Mouse (Mus musculus) kidney, embryonic 16.5 days (tissue): ENCODE data around the gene Pde3b. TPM values are rescaled to one million over a fixed set of nuclear protein-coding genes. Genes with fewer than 3 reads are reported as not detected.
"Not testable (repeated sequence)": the region's sequence is repeated elsewhere in the genome, so short reads cannot be mapped to it uniquely, and the experiment has no call there.

Experiments
- ATAC-seq: fragments of 200-750 bp; cut with Nextera tagmentation; 2 replicates; pipeline ENCODE4 v1.8.0; 2017; ENCODE audit warnings: moderate TSS enrichment; ENCODE audit not compliant: low FRiP score, low TSS enrichment
- H3K27ac ChIP-seq: fragments of 300-500 bp; sonication (generic); 2 replicates; pipeline ENCODE4 v1.5.1; 2014; ENCODE audit warnings: low read length
- H3K27me3 ChIP-seq: fragments of 300-500 bp; sonication (generic); 2 replicates; pipeline ENCODE4 v1.6.1; 2014; ENCODE audit warnings: low read length, control low read depth, mixed read lengths; ENCODE audit not compliant: insufficient read depth
- H3K36me3 ChIP-seq: fragments of 300-500 bp; sonication (generic); 2 replicates; pipeline ENCODE4 v1.6.1; 2014; ENCODE audit warnings: low read length, control low read depth, mixed read lengths; ENCODE audit not compliant: insufficient read depth
- H3K4me1 ChIP-seq: fragments of 300-500 bp; sonication (generic); 2 replicates; pipeline ENCODE4 v1.6.1; 2014; ENCODE audit warnings: low read length, control low read depth, mixed read lengths; ENCODE audit not compliant: insufficient read depth
- H3K4me2 ChIP-seq: fragments of 300-500 bp; sonication (generic); replicated peaks from 2 replicates; pipeline ENCODE4 v1.6.1; 2014; ENCODE audit warnings: low read depth, low read length
- H3K4me3 ChIP-seq: fragments of 300-500 bp; sonication (generic); 2 replicates; pipeline ENCODE4 v1.5.1; 2014; ENCODE audit warnings: mild to moderate bottlenecking, low read length
- H3K9ac ChIP-seq: fragments of 300-500 bp; sonication (generic); replicated peaks from 2 replicates; pipeline ENCODE4 v1.6.1; 2014; ENCODE audit warnings: low read length
- H3K9me3 ChIP-seq: fragments of 300-500 bp; sonication (generic); 2 replicates; pipeline ENCODE4 v1.6.1; 2016; ENCODE audit warnings: low read length, control low read depth
- WGBS: fragments of 180-500 bp; shearing (Covaris S2); extraction: QIAGEN DNeasy Blood & Tissue Kit; methylation state at CpG from one replicate; pipeline ENCODE4 v1.1.7; 2014; 5-methylcytosine and 5-hydroxymethylcytosine counted together
- polyA plus RNA-seq: library from polyadenylated mRNA; unstranded; fragments of >200 nt; fragmentation: Nextera tagmentation; extraction: Ambion mirVana; gene quantifications from 2 replicates; pipeline ENCODE4 v1.2.1, GENCODE M21; 2015

Gene Pde3b
- polyA plus RNA-seq, 1 experiment from 2014 or later: 3.5 TPM

DNA sequence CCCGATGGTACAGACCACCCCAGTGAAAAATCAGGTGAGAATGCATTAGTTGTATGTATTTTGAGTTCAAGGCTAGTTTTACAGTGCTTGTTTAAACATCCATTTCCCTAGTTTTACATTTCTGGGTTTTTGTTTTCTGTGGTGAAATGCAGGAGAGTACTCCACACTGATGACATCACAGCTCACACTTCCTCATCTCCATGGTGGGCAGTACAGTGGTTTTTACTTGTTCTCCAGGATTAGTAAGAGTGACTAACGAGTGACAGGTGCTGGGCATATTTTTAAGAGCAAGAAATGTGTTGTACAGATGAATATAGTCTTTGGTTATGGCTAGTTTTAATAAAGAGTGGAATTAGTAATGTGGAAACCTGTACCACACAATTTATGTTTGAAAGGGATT is 93.8 kb downstream of the Pde3b start:
- no peak overlapping the region for H3K4me2 ChIP-seq
- no peaks in the 10 kb centered on the region for H3K9me3 ChIP-seq
- whole genome bisulfite sequencing: 89% methylated on average over 2 of the region's 2 CpGs
- no peak for ATAC-seq
- no peak overlapping the region for H3K4me3 ChIP-seq
- no peaks in the 10 kb centered on the region for H3K27me3 ChIP-seq
- no peaks in the 10 kb centered on the region for H3K4me1 ChIP-seq
- H3K36me3 ChIP-seq: no peaks in the 10 kb centered on the region
- H3K9ac ChIP-seq: no peak overlapping the region
- H3K27ac ChIP-seq: no peak overlapping the region

GRCm38 (mm10) chr7:114520122-114520521 is 105.0 kb downstream of the Pde3b start:
- no peak overlapping the region for H3K4me2 ChIP-seq
- no peak for ATAC-seq
- H3K9me3 ChIP-seq: no peaks in the 10 kb centered on the region
- H3K27ac ChIP-seq: no peak overlapping the region
- H3K4me1 ChIP-seq: no peaks in the 10 kb centered on the region
- H3K4me3 ChIP-seq: no peak overlapping the region
- no peaks in the 10 kb centered on the region for H3K27me3 ChIP-seq
- H3K36me3 ChIP-seq: no peaks in the 10 kb centered on the region
- 100% methylated on average over 1 of the region's 1 CpGs for WGBS
- no peak overlapping the region for H3K9ac ChIP-seq

DNA sequence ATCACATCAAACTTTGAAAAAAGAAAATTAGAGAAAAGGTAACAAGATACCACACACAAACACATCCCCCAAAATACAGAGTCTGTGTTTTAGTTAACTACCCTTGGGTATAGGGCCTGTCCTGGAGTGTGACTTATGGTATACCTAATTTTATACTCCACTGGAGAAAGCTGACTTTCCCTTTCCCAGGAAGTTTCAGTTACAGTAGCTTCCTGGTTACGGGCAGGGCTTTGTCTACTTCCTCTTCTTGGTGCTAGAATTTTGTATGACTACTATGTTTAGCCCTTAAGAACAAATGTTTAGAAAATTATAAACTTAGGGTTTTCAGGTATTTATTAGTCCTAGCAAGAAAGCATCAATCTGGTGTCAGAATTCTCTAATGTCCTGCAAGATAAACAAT is 111.2 kb downstream of the Pde3b start:
- ATAC-seq: no peak
- Histone ChIP-seq H3K27me3 (no peaks in the 10 kb centered on the region), H3K36me3 (no peaks in the 10 kb centered on the region), H3K4me1 (no peaks in the 10 kb centered on the region), H3K4me2 (no peak overlapping the region), H3K9me3 (no peaks in the 10 kb centered on the region), H3K9ac (no peak overlapping the region), H3K27ac (no peak overlapping the region), H3K4me3 (no peak overlapping the region)
- WGBS: 55% methylated on average over 1 of the region's 1 CpGs

GRCm38 (mm10) chr7:114536179-114536578 is 121.1 kb downstream of the Pde3b start:
- no peaks in the 10 kb centered on the region for H3K4me1 ChIP-seq

DNA sequence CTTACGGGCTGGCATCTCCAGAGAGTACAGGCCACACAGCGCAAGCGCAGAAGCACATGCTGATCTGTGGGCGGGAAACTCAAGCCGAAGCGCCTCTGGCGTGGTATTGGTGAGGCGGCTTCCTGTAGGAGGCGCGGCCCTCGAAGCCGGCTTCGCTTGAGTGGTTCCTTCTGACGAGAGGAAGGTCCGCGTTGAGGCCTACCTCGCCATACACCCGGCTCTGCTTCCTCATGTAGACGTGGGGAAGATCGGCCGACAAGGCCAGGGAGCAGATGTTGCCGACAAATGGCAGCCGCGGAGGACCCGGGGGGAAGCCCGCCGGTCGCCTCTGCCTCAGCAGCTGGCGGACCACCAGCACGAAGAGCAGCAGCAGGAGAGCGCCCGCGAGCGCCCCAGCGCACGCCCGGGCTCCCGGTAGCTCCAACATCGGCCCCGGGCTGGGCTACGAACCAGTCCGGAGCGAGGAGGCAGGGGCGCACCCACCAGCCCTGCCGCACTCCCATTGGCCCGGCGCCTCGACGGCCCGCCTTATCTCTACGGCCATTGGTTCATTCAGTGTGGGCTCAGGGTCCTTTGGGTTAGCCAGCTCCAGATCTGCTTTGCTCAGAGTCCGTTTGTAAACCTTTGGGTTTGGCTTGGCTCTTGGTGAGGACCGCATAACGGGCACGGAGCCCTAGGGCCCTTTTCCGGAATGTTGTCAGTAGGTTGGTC is 147.6 kb downstream of the Pde3b start, which contains the start of gene Cyp2r1:
TSS of gene Cyp2r1 (minus strand) at position 442 of the 711 bp plus-strand sequence.
- Histone ChIP-seq H3K9me3 (no peaks in the 10 kb centered on the region), H3K27ac (peak within 1 kb of the TSS; percentile 71), H3K4me3 (peak within 1 kb of the TSS; percentile 53), H3K4me2 (peak within 1 kb of the TSS; percentile 70), H3K9ac (peak within 1 kb of the TSS; percentile 70), H3K4me1 (no peaks in the 10 kb centered on the region), H3K27me3 (no peaks in the 10 kb centered on the region), H3K36me3 (no peaks in the 10 kb centered on the region)
- WGBS: 2% methylated on average over 54 of the region's 56 CpGs
- ATAC-seq: peak; percentile 100

More at GRCm38 (mm10) chr7:114536179-114536578, 121.1 kb downstream of the Pde3b start:
- Histone ChIP-seq H3K4me2 (no peak overlapping the region), H3K36me3 (peaks cover 3% of the 10 kb centered on the region; the same call in 1 of the 2 replicates), H3K9me3 (no peaks in the 10 kb centered on the region), H3K27ac (no peak overlapping the region), H3K27me3 (no peaks in the 10 kb centered on the region), H3K9ac (no peak overlapping the region), H3K4me3 (no peak overlapping the region)
- WGBS: 89% methylated on average over 1 of the region's 1 CpGs
- ATAC-seq: no peak

DNA sequence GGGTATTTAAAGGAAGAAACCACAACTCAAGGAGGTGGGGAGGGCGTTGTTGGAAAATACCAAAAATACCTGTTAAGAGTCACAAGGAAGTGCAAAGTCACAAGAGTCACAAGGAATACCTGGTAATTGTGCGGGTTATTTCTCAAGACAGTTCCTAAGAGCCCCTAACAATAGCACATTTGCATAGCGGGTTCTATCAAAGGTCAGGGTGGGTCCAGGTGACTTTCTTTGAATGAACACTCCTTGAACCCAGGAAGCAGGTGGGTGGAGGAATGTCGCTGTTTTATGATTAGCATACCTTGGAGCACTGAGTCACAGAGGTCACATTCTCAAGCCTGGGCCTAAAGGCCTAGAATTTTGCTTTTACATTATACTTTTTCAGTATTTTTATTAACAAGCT is 158.8 kb downstream of the Pde3b start:
- 92% methylated on average over 4 of the region's 4 CpGs for WGBS
- H3K4me3 ChIP-seq, H3K27me3 ChIP-seq, H3K9me3 ChIP-seq, H3K9ac ChIP-seq, H3K4me2 ChIP-seq, ATAC-seq, H3K4me1 ChIP-seq, H3K27ac ChIP-seq, H3K36me3 ChIP-seq: not testable (repeated sequence)

DNA sequence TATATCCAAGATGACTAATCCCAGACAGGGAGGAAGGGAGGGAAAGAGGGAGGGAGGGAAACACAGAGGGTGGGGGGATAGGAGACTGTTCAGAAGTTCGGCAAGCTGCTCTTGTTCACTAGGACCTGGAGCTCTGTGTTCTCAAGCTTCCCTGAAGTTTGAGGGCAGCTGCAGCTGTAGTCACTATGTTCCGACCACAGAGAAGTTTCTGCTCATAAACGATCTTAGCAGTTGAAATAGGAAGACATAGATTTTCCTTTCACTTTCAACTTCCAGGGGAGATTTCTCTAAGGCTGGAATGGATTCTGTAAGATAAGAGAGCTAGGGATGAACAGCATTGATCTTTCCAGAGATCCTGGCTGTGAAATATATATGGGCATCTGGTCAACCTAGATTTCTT is 161.8 kb downstream of the Pde3b start:
- 76% methylated on average over 3 of the region's 3 CpGs for WGBS
- H3K9ac ChIP-seq: no peak overlapping the region
- H3K9me3 ChIP-seq: no peaks in the 10 kb centered on the region
- no peak overlapping the region for H3K4me2 ChIP-seq
- 0 out of 2 replicates have a peak, but pooled peaks cover 2% of the 10 kb centered on the region for H3K4me1 ChIP-seq
- H3K27ac ChIP-seq: no peak overlapping the region
- no peak for ATAC-seq
- no peaks in the 10 kb centered on the region for H3K36me3 ChIP-seq
- no peak overlapping the region for H3K4me3 ChIP-seq
- no peaks in the 10 kb centered on the region for H3K27me3 ChIP-seq

- Histone ChIP-seq H3K36me3 (no peaks in the 10 kb centered on the region), H3K9ac (no peak overlapping the region), H3K4me3 (no peak overlapping the region), H3K27ac (no peak overlapping the region), H3K4me2 (no peak overlapping the region), H3K27me3 (no peaks in the 10 kb centered on the region), H3K4me1 (0 out of 2 replicates have a peak, but pooled peaks cover 2% of the 10 kb centered on the region), H3K9me3 (no peaks in the 10 kb centered on the region)
- WGBS: 73% methylated on average over 1 of the region's 1 CpGs
- ATAC-seq: no peak
Measured at GRCm38 (mm10) chr7:114577665-114578064, 162.6 kb downstream of the Pde3b start.

GRCm38 (mm10) chr7:114580426-114580825 is 165.3 kb downstream of the Pde3b start:
- no peaks in the 10 kb centered on the region for H3K27me3 ChIP-seq
- H3K9me3 ChIP-seq: no peaks in the 10 kb centered on the region
- no peaks in the 10 kb centered on the region for H3K36me3 ChIP-seq
- H3K4me3 ChIP-seq: no peak overlapping the region
- H3K9ac ChIP-seq: no peak overlapping the region
- H3K4me1 ChIP-seq: 0 out of 2 replicates have a peak, but pooled peaks cover 2% of the 10 kb centered on the region
- WGBS: 1% methylated on average over 4 of the region's 4 CpGs
- H3K4me2 ChIP-seq: no peak overlapping the region
- no peak for ATAC-seq
- H3K27ac ChIP-seq: no peak overlapping the region

GRCm38 (mm10) chr7:114581200-114581599 is 166.1 kb downstream of the Pde3b start:
- Histone ChIP-seq H3K9me3 (no peaks in the 10 kb centered on the region), H3K36me3 (no peaks in the 10 kb centered on the region), H3K27me3 (no peaks in the 10 kb centered on the region), H3K4me1 (0 out of 2 replicates have a peak, but pooled peaks cover 2% of the 10 kb centered on the region), H3K4me2 (no peak overlapping the region), H3K27ac (no peak overlapping the region), H3K9ac (no peak overlapping the region), H3K4me3 (no peak overlapping the region)
- ATAC-seq: no peak
- WGBS: 69% methylated on average over 5 of the region's 5 CpGs
